Mouse (Mus musculus): ENCODE results near the gene Rhpn2. TPM values are rescaled to one million over a fixed set of nuclear protein-coding genes. Genes with fewer than 3 reads are reported as not detected.
A peak's percentile ranks its signal among the peaks of the same experiment; 100 is the strongest.

Rhpn2 gene
- polyA plus RNA-seq, 1 experiment: not detected

DNA sequence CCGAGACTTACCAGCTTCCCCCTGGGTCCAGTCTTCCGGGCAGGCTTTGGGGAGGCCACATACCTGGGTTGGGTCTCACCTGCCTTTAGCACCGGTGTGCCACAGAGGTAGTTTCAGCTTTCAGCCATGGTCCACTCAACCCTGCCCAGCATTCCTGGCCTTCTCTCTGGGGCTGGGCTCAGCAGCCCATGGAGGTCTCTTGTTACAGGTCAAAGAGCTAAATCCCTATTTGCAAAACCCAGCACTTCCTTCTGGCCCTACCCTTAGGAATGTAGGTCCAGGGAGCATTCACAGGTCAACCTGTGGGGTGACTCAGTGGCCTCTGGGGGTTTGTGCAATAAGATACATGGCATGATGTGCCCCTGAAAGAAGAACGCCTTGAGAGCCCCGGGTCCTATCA lies 28.9 kb downstream of the Rhpn2 start:
- Histone ChIP-seq H3K4me1 (no peaks in the 10 kb centered on the region), H3K27me3 (replicated peaks) (peaks cover 10% of the 10 kb centered on the region), H3K4me3 (replicated peaks) (no peak overlapping the region), H3K36me3 (replicated peaks; ENCODE audit: low read length) (no peaks in the 10 kb centered on the region), H3K9me3 (peaks cover 5% of the 10 kb centered on the region; the same call in 1 of the 2 replicates)
- TF ChIP-seq GATA1 (IDR thresholded peaks at IDR 0.05; ENCODE audit: borderline replicate concordance, low read length): no peak
- no peak for TF ChIP-seq FLI1 (IDR thresholded peaks at IDR 0.05; ENCODE audit: low read length)

DNA sequence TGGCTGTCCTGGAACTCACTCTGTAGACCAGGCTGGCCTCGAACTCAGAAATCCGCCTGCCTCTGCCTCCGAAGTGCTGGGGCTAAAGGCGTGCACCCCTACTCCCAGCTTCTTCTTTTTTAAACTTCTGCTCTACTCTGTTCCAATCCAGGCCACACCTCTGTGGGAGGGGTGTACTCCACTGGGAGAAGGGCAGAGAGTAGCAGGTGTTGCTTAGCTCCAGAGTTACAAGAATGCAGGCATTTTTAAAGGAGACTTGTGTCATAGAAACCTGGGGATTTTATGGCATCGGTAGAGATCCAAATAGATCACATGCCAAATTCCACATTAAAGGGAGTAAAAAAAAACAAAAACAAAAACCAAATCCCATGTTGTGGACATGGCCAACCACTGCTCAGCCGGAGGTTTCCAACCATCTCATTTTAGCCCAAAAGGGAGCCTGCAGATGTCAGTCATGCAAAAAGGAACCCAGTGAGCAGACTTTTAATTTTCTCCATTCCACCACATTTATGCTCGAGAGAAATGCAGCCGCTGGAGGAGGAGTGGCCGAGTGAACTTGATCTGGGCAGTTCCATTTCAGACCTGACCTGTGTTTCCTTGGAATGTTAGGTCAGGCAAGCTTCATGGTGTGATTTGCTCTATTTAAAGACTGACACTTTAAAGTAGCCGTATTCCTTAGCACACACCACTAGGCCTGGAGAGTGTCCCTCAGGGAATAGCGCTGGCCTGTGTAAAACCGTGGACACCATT lies 31.4 kb downstream of the Rhpn2 start:
- TF ChIP-seq FLI1 (IDR thresholded peaks at IDR 0.05; ENCODE audit: low read length) (no peak), GATA1 (IDR thresholded peaks at IDR 0.05; ENCODE audit: borderline replicate concordance, low read length) (no peak)
- no peaks in the 10 kb centered on the region for H3K4me1 ChIP-seq
- H3K27me3 ChIP-seq (replicated peaks): peaks cover 2% of the 10 kb centered on the region
- no peaks in the 10 kb centered on the region for H3K36me3 ChIP-seq (replicated peaks; ENCODE audit: low read length)
- no peak overlapping the region for H3K4me3 ChIP-seq (replicated peaks)
- H3K9me3 ChIP-seq: peaks cover 12% of the 10 kb centered on the region; the same call in 1 of the 2 replicates

DNA sequence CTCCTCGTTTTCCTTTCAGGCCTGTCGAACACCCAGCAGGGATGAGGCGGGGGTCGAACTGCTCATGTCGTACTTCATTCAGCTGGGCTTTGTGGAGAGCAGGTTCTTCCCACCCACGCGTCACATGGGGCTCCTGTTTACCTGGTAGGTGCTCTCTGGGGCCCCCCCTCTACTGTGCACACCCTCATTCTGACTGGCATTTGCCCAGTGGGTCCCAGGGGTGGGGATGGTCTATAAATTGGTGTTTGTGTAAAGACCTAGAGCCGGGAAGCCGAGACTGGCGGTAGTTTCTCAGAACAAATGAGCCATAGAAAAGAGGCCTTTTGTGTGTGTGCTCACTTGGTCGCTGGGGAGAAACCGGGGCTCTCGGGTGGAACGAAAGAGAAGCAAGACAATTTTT lies 37.1 kb downstream of the Rhpn2 start:
- Histone ChIP-seq H3K27me3 (replicated peaks) (peaks cover 10% of the 10 kb centered on the region), H3K4me3 (replicated peaks) (no peak overlapping the region), H3K4me1 (no peaks in the 10 kb centered on the region), H3K9me3 (peaks cover 12% of the 10 kb centered on the region; the same call in 1 of the 2 replicates), H3K36me3 (replicated peaks; ENCODE audit: low read length) (no peaks in the 10 kb centered on the region)
- TF ChIP-seq GATA1 (IDR thresholded peaks at IDR 0.05; ENCODE audit: borderline replicate concordance, low read length) (no peak), FLI1 (IDR thresholded peaks at IDR 0.05; ENCODE audit: low read length) (no peak)

- Histone ChIP-seq H3K4me1 (no peaks in the 10 kb centered on the region), H3K36me3 (replicated peaks; ENCODE audit: low read length) (no peaks in the 10 kb centered on the region), H3K9me3 (peaks cover 6% of the 10 kb centered on the region; the same call in 1 of the 2 replicates), H3K4me3 (replicated peaks) (no peak overlapping the region), H3K27me3 (replicated peaks) (peaks cover 10% of the 10 kb centered on the region)
- TF ChIP-seq GATA1 (IDR thresholded peaks at IDR 0.05; ENCODE audit: borderline replicate concordance, low read length) (no peak), FLI1 (IDR thresholded peaks at IDR 0.05; ENCODE audit: low read length) (no peak)
These were observed 38.6 kb downstream of the Rhpn2 start for GRCm38 (mm10) chr7:35372483-35373017.

DNA sequence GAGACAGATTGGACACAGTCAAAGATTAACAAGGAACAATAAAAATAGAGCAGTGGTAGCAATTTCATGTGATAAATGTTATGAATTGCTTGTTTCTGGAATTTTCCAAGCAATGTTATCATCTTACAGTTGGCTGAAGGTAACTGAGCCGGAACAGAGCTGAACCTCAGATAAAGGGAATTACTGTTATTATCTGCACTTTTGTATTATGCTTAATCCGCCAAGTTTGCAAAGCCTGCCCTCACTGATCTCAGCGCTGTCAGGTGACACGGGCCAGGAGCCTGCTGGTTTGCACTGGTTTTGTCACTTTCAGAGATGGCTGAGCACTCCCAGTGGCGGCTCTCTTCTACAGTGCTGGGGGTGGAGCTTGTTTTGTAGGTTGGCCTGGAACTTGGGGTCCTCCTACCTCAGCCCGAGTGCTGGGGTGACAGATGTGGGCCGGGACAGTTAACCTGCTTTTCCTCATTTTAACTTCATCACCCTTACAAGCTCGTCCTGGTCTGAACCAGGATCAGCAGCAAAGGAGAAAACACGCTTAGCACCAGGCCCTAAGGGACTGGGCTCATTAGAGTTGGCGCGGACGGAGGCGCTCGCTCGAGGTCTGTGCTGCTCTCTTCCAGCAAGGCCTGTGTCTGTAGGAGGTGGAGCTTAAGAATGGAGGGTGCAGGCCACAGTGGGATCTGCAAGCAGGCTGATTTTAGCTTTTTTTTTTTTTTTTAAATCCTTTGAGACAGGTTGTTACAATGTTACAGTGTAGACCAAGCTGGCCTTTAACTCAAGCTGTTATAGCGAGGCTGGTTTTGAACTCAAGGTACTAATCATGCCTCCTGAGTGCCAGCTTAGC lies 39.4 kb downstream of the Rhpn2 start:
- Histone ChIP-seq H3K4me1 (no peaks in the 10 kb centered on the region), H3K9me3 (peaks cover 3% of the 10 kb centered on the region; the same call in 1 of the 2 replicates), H3K27me3 (replicated peaks) (peaks cover 10% of the 10 kb centered on the region), H3K4me3 (replicated peaks) (no peak overlapping the region), H3K36me3 (replicated peaks; ENCODE audit: low read length) (no peaks in the 10 kb centered on the region)
- no peak for TF ChIP-seq GATA1 (IDR thresholded peaks at IDR 0.05; ENCODE audit: borderline replicate concordance, low read length)
- TF ChIP-seq FLI1 (IDR thresholded peaks at IDR 0.05; ENCODE audit: low read length): no peak

DNA sequence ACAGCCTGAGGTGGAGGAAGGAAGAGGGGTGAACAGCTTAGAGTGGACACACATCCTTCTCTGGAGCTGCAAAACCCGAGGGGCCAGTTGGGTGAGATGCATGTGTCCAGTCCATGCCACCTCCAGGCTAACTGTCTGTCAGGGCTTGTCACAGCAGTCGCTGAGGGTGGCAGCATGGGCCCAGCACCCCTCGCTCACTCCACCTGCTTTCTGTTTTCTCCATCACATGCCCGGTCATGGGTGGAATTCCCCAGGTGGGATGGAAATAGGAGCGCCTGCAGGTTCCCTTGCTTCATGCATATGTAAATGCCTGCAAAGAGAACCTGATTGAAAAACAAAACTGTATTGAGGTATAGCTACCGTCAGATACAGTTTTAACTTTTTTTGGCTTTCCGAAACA lies 40.3 kb downstream of the Rhpn2 start:
- Histone ChIP-seq H3K36me3 (replicated peaks; ENCODE audit: low read length) (no peaks in the 10 kb centered on the region), H3K9me3 (no peaks in the 10 kb centered on the region), H3K4me3 (replicated peaks) (no peak overlapping the region), H3K27me3 (replicated peaks) (peaks cover 15% of the 10 kb centered on the region), H3K4me1 (no peaks in the 10 kb centered on the region; the same call in 1 of the 2 replicates)
- TF ChIP-seq GATA1 (IDR thresholded peaks at IDR 0.05; ENCODE audit: borderline replicate concordance, low read length) (no peak), FLI1 (IDR thresholded peaks at IDR 0.05; ENCODE audit: low read length) (no peak)

DNA sequence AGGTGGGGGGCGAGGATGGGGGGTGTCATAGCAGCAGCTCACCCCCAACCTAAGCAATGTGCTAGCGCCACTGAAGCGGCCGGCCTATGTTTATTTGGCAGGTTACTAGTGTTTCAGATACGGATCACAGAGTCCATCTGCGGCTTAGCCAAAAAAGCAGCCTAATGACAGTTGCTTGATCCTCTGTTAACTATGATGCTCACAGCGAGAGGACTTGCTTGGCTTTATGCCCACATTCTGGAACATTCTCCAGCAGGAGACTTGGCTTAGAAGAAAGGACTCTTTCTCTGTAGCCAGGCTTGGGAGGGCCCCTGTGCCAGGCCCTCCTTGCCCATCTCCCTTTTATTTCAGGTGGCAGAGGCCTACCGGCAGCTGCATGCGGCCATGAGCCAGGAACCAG lies 42.7 kb downstream of the Rhpn2 start:
- Histone ChIP-seq H3K27me3 (replicated peaks) (peaks cover 19% of the 10 kb centered on the region), H3K4me3 (replicated peaks) (no peak overlapping the region), H3K9me3 (no peaks in the 10 kb centered on the region), H3K36me3 (replicated peaks; ENCODE audit: low read length) (no peaks in the 10 kb centered on the region), H3K4me1 (peaks cover 13% of the 10 kb centered on the region)
- TF ChIP-seq FLI1 (IDR thresholded peaks at IDR 0.05; ENCODE audit: low read length) (no peak), GATA1 (IDR thresholded peaks at IDR 0.05; ENCODE audit: borderline replicate concordance, low read length) (no peak)

- Histone ChIP-seq H3K9me3 (no peaks in the 10 kb centered on the region), H3K4me3 (replicated peaks) (peak overlapping the region; percentile 70), H3K36me3 (replicated peaks; ENCODE audit: low read length) (no peaks in the 10 kb centered on the region), H3K4me1 (peaks cover 13% of the 10 kb centered on the region), H3K27me3 (replicated peaks) (peaks cover 14% of the 10 kb centered on the region)
- TF ChIP-seq FLI1 (IDR thresholded peaks at IDR 0.05; ENCODE audit: low read length) (no peak), GATA1 (IDR thresholded peaks at IDR 0.05; ENCODE audit: borderline replicate concordance, low read length) (no peak)
These were observed 45.6 kb downstream of the Rhpn2 start for GRCm38 (mm10) chr7:35379492-35380119.

- no peak overlapping the region for H3K4me3 ChIP-seq (replicated peaks)
- no peaks in the 10 kb centered on the region for H3K9me3 ChIP-seq
- peaks cover 10% of the 10 kb centered on the region for H3K27me3 ChIP-seq (replicated peaks)
- TF ChIP-seq GATA1 (IDR thresholded peaks at IDR 0.05; ENCODE audit: borderline replicate concordance, low read length): no peak
- TF ChIP-seq FLI1 (IDR thresholded peaks at IDR 0.05; ENCODE audit: low read length): no peak
- peaks cover 13% of the 10 kb centered on the region for H3K4me1 ChIP-seq
- no peaks in the 10 kb centered on the region for H3K36me3 ChIP-seq (replicated peaks; ENCODE audit: low read length)
These were observed 46.4 kb downstream of the Rhpn2 start for GRCm38 (mm10) chr7:35380351-35380750.

Data from megakaryocyte, embryonic 14.5 days (primary cell).